Mouse (Mus musculus) cortical plate, adult 2 months (tissue): ENCODE measurements around the gene Il11ra1. TPM values are rescaled to one million over a fixed set of nuclear protein-coding genes. Genes with fewer than 3 reads are reported as not detected.
"Not testable (repeated sequence)": the region's sequence is repeated elsewhere in the genome, so short reads cannot be mapped to it uniquely, and the experiment has no call there.

Experiments
- H3K27ac ChIP-seq: fragments of 200-500 bp; 2 replicates; pipeline ENCODE4 v1.5.1; 2012; ENCODE audit warnings: low read length, control low read depth, inconsistent platforms; ENCODE audit not compliant: insufficient read depth
- H3K4me1 ChIP-seq: fragments of 200-500 bp; 2 replicates; pipeline ENCODE4 v1.6.1; 2011; ENCODE audit warnings: low read length; ENCODE audit not compliant: control insufficient read depth, insufficient read depth
- H3K4me3 ChIP-seq: fragments of 200-500 bp; 2 replicates; pipeline ENCODE4 v1.5.1; 2011; ENCODE audit warnings: mild to moderate bottlenecking, low read length, control low read depth; ENCODE audit not compliant: insufficient read depth
- CTCF ChIP-seq: fragments of 200-500 bp; IDR thresholded peaks from 2 replicates; pipeline ENCODE4 v1.5.1; 2011; ENCODE audit warnings: mild to moderate bottlenecking, control low read depth, low read length; ENCODE audit not compliant: insufficient read depth; ENCODE audit errors: extremely low read depth
- POLR2A ChIP-seq: fragments of 200-500 bp; IDR thresholded peaks from 2 replicates; pipeline ENCODE4 v1.6.1; 2011; ENCODE audit warnings: mild to moderate bottlenecking, low read length, control low read depth; ENCODE audit not compliant: insufficient read depth; ENCODE audit errors: extremely low read depth
- polyA plus RNA-seq: library from polyadenylated mRNA; depleted of rRNA; stranded (reverse); fragments of >200 nt; gene quantifications from 2 replicates; pipeline ENCODE4 v1.2.3, GENCODE M21; 2012

Gene Il11ra1
- polyA plus RNA-seq, 1 experiment = 50.6 TPM

GRCm38 (mm10) chr4:41677006-41677629 lies 22.7 kb upstream of the Il11ra1 start:
- Histone ChIP-seq H3K27ac (no peak overlapping the region), H3K4me3 (no peak overlapping the region), H3K4me1 (peaks cover 2% of the 10 kb centered on the region)
- no peak for TF ChIP-seq CTCF
- TF ChIP-seq POLR2A = no peak

- Histone ChIP-seq H3K4me3 (no peak overlapping the region), H3K27ac (no peak overlapping the region), H3K4me1 (peaks cover 3% of the 10 kb centered on the region)
- TF ChIP-seq POLR2A (no peak), CTCF (no peak)
Measured at GRCm38 (mm10) chr4:41678863-41679262, 20.9 kb upstream of the Il11ra1 start.

GRCm38 (mm10) chr4:41679291-41679690 lies 20.5 kb upstream of the Il11ra1 start:
- H3K4me1 ChIP-seq = peaks cover 3% of the 10 kb centered on the region
- no peak overlapping the region for H3K27ac ChIP-seq
- TF ChIP-seq POLR2A = no peak
- no peak for TF ChIP-seq CTCF
- no peak overlapping the region for H3K4me3 ChIP-seq

- Histone ChIP-seq H3K27ac (no peak overlapping the region), H3K4me1 (peaks cover 3% of the 10 kb centered on the region), H3K4me3 (no peak overlapping the region)
- TF ChIP-seq CTCF = no peak
- no peak for TF ChIP-seq POLR2A
Measured at GRCm38 (mm10) chr4:41681176-41681575, 18.6 kb upstream of the Il11ra1 start.

- TF ChIP-seq CTCF (no peak), POLR2A (no peak)
- Histone ChIP-seq H3K4me3 (no peak overlapping the region), H3K27ac (no peak overlapping the region), H3K4me1 (peaks cover 3% of the 10 kb centered on the region)
Measured at GRCm38 (mm10) chr4:41681947-41682346, 17.8 kb upstream of the Il11ra1 start.

- TF ChIP-seq CTCF = no peak
- no peak for TF ChIP-seq POLR2A
- Histone ChIP-seq H3K27ac (no peak overlapping the region), H3K4me3 (no peak overlapping the region), H3K4me1 (peaks cover 3% of the 10 kb centered on the region)
Measured at GRCm38 (mm10) chr4:41682789-41683188, 17.0 kb upstream of the Il11ra1 start.

- not testable (repeated sequence) for H3K4me3 ChIP-seq
Measured at GRCm38 (mm10) chr4:41683303-41683702, 16.5 kb upstream of the Il11ra1 start.

GRCm38 (mm10) chr4:41684131-41684930 lies 15.5 kb upstream of the Il11ra1 start:
- H3K4me3 ChIP-seq, H3K4me1 ChIP-seq, H3K27ac ChIP-seq: not testable (repeated sequence)

More at GRCm38 (mm10) chr4:41683303-41683702, 16.5 kb upstream of the Il11ra1 start:
- H3K4me1 ChIP-seq, H3K27ac ChIP-seq: not testable (repeated sequence)

- H3K4me3 ChIP-seq, H3K4me1 ChIP-seq, H3K27ac ChIP-seq: not testable (repeated sequence)
Measured at GRCm38 (mm10) chr4:41684931-41685453, 14.8 kb upstream of the Il11ra1 start.

- not testable (repeated sequence) for H3K4me3 ChIP-seq, H3K27ac ChIP-seq, H3K4me1 ChIP-seq
Measured at GRCm38 (mm10) chr4:41685882-41686492, 13.8 kb upstream of the Il11ra1 start.

GRCm38 (mm10) chr4:41688562-41688961 lies 11.2 kb upstream of the Il11ra1 start:
- H3K4me3 ChIP-seq = not testable (repeated sequence)

GRCm38 (mm10) chr4:41690014-41690413 lies 9.8 kb upstream of the Il11ra1 start:
- not testable (repeated sequence) for H3K4me1 ChIP-seq, H3K4me3 ChIP-seq, H3K27ac ChIP-seq

More at GRCm38 (mm10) chr4:41688562-41688961, 11.2 kb upstream of the Il11ra1 start:
- H3K27ac ChIP-seq, H3K4me1 ChIP-seq: not testable (repeated sequence)

GRCm38 (mm10) chr4:41693511-41693910 lies 6.3 kb upstream of the Il11ra1 start:
- not testable (repeated sequence) for H3K4me1 ChIP-seq, H3K27ac ChIP-seq, H3K4me3 ChIP-seq

- not testable (repeated sequence) for H3K27ac ChIP-seq, H3K4me1 ChIP-seq
- H3K4me3 ChIP-seq = 0 out of 2 replicates have a peak overlapping the region, but pooled peaks have one; percentile 20
Measured at GRCm38 (mm10) chr4:41695800-41696199, 4.0 kb upstream of the Il11ra1 start.
